Mouse (Mus musculus) heart, postnatal 4 days (tissue): ENCODE measurements around the gene Kmt5a. TPM values are rescaled to one million over a fixed set of nuclear protein-coding genes. Genes with fewer than 3 reads are reported as not detected.

Experiments
- microRNA-seq, 2 experiments: library from miRNA; unstranded; fragments of <30 nt; microRNA quantifications; one replicate each; pipeline ENCODE4 v1.2.0; 2021 to 2022
- total RNA-seq, 2 experiments: library from RNA; stranded (reverse); gene quantifications; 2 replicates each; pipeline ENCODE4 v1.2.3; 2021

Kmt5a gene
- total RNA-seq, 2 experiments from 2014 or later = 130 to 132 TPM

Small RNAs within 50 kb of the gene (microRNA-seq; reads per million reads assigned to microRNA genes)
- 0.69 to 1.4 reads per million in 2 experiments for gene Gm27486

Other genes with a start within 250 kb of the Kmt5a start
- 10 to 100 TPM; 45.9 to 52.2 TPM for gene Pitpnm2, start 190.2 kb upstream of the Kmt5a start, total RNA-seq
- gene Mphosph9, start 112.0 kb upstream of the Kmt5a start, total RNA-seq = 10 to 100 TPM; 12.1 to 13.9 TPM
- 10 to 100 TPM; 11.7 to 13.0 TPM for gene 2810006K23Rik, start 111.8 kb upstream of the Kmt5a start, total RNA-seq
- gene Cdk2ap1, start 76.8 kb upstream of the Kmt5a start, total RNA-seq = 100 to 1,000 TPM; 201 to 202 TPM
- gene Sbno1, start 13.9 kb upstream of the Kmt5a start, total RNA-seq = 10 to 100 TPM; 72.7 to 76.8 TPM
- gene Rilpl2, start 38.4 kb downstream of the Kmt5a start, total RNA-seq = 10 to 100 TPM in 1 of 2 experiments, 1 to 10 TPM in 1; 8.3 to 10.9 TPM
- 10 to 100 TPM; 19.3 to 23.5 TPM for gene Snrnp35, start 43.2 kb downstream of the Kmt5a start, total RNA-seq
- gene Rilpl1, start 91.5 kb downstream of the Kmt5a start, total RNA-seq = 10 to 100 TPM; 50.3 to 53.6 TPM
- gene Tmed2, start 100.8 kb downstream of the Kmt5a start, total RNA-seq = 100 to 1,000 TPM; 217 to 226 TPM
- gene Ddx55, start 112.9 kb downstream of the Kmt5a start, total RNA-seq = 1 to 10 TPM; 7.8 to 8.5 TPM
- gene Eif2b1, start 139.2 kb downstream of the Kmt5a start, total RNA-seq = 10 to 100 TPM; 38.6 to 42.5 TPM
- gene Gtf2h3, start 139.2 kb downstream of the Kmt5a start, total RNA-seq = 10 to 100 TPM; 20.1 to 23.9 TPM
- 10 to 100 TPM; 37.0 to 37.2 TPM for gene Atp6v0a2, start 188.6 kb downstream of the Kmt5a start, total RNA-seq